Mouse (Mus musculus) retina, postnatal 1 day (tissue): Measurements from ENCODE around the gene Fez1.

ENCODE experiments used
- DNase-seq: peaks from one replicate; pipeline ENCODE4 v3.0.0-alpha.2; 2012

Gene Fez1

DNA sequence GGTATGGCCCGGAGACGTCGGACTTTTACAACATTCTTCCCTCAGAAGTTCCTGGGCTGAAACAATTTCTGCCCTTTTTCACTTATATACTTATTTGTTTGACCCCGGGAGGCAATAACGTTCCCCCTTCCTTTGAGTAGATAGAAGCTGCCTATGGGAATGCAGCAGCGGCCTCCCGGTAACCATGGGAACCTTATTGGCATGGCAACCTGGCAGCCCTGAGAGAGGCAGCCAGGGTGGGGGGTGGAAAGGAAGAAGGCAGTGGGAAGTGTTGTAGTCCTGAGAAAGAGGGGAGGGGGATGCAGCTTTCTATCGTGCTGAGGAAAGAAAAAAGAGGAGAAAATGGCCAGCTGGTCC is at the start of gene Fez1:
TSS of gene Fez1 (plus strand) at position 221 of the 357 bp plus-strand sequence.
- DNase-seq: peak; percentile 86

DNA sequence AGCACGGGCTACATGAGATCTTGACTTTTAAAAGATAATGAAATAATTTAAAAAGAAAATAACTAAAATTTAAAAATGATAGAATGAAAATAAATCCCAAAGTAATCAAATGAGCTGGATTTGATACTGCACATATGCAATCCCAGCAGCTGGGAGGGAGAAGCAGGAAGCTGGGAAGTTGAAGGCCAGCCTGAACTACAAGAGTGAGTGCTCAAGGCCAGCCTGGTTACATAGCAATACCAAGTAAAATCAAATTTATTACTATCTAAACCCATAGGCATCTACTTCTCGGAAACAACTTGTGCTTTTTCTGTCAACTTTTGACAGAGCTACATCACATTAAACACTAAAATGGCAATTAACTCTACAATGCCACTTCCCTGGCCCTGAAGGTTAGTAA is 37.7 kb upstream of the Fez1 start:
- no peak for DNase-seq

DNA sequence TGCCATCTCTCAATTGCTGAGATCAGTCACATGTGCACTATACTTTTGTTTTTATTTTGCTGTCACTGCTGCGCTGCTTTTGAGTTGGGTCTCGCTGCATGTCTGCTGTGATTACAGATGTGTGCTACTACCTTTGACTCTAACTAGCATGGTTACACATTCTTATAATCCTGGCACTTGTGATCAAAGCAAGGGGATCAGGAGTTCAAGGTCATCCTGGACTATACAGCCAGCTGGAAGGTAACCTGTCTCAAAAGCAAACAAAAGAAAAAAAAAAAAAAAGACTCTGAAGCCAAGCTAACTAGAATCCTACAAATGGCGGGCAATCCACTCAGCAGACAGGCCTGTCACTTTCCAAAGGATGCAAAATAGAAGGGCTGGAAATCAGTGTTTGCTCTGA is 29.5 kb upstream of the Fez1 start:
- no peak for DNase-seq

DNA sequence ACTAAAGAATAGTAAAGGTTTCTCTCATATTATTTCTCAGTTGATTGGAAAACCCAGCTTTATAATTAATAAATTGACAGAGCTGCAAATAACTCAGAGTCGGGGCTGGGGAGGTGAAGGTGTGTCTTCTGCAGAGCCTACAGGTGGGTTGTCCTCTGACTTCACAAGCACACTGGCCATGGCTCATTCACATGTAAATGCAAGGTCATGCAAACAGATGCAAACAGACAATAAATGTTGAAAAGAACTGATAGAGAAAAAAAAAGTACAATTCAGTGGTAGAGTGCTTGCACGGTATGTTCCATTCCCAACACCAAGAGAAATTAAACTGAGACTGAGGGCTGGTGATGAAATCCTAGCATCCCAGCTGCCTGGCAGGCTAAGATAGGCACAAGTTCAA is 27.2 kb upstream of the Fez1 start:
- no peak for DNase-seq

DNA sequence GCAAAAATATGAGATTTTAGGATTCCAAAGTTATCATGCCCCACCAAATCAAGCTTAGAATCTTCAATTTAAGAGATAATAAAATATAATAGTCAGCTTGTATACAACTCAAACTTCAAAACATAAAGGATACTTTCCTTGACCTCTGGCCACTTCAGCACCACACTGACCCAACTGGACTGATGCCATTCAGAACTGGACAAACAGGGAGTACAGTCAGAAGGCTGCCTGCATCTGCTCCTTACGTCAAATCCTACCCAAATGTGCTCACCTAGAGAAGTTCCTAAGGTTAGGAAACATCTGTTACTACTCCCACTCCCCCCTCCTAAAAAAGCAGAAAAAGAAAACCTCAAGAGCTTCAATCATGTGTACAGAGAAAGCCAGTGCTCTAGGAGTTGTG is 26.1 kb upstream of the Fez1 start:
- no peak for DNase-seq

DNA sequence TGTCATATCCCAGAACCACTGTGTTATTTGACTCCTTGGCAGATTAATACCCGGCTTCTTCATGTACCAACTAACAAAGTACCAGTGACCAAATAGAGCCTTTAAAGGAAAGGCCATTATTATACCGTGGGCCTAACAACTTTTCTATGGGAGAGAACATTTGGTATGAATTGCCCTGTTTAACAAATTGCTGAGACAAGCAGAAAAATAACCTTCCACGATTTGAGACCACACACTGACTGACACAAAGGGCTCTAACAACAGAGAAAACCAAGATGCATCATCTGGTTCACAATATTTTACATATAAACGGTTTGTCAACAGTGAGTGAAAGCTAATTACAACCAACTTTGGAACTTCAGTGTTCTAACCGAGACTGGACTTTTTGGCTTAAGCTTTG is 25.4 kb upstream of the Fez1 start:
- DNase-seq: peak; percentile 2

DNA sequence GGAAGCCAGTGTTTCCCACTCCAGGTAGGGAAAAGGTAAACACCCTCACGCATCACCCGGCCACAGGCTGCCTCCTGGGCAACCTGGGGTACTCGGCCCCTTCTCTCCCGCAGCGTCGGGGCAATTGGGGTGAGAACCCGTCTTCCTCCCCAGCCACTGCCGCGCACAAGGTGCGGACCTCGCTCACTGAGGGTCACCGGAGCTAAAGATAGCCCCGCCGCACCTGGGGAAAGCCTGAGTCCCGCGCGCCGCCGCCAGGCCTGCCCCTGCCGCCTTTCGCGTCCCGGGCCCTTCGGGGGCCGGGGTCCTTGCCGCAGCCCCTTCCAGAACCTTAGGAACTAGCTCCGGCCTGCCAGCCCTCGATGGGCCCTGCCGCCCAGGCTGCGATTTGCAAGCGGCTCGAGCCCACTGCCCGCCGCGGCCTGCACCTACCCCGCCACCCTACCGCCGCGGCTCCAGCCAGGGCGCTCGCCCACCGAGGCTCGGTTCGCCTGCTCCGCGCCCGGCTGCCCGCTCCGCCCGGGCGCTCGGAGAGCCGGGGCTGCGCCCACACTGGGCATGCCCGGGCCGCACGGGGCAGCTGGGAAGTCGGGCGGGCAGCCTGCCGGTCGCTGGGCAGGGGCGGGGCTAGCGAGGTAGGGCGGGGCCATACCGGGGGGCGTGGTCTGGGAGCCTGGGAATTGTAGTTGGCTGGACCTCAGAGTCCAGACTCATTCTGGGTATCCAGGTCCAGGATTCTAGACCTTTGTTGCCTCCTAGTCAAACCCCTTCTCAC is 24.7 kb upstream of the Fez1 start, which contains the start of gene Ei24:
TSS of gene Ei24 (minus strand) at position 613 of the 775 bp plus-strand sequence.
- DNase-seq: peak; percentile 92

DNA sequence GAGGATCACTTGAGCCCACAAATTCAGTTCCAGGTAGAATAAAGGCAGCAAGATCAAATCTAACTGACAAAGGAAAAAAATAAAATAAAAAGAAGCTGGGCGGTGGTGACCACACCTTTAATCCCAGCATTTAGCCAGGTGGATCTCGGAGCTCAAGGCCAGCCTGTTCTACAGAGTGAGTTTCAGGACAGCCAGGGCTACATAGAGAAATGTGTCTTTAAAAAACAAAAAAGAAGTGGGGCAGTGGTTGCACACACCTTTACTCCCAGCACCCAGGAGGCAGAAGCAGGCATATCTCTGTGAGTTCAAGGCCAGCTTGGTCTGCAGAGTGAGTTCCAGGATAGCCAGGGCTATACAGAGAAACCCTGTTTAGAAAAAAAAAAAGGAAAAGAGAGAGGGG is 19.7 kb upstream of the Fez1 start:
- no peak for DNase-seq

DNA sequence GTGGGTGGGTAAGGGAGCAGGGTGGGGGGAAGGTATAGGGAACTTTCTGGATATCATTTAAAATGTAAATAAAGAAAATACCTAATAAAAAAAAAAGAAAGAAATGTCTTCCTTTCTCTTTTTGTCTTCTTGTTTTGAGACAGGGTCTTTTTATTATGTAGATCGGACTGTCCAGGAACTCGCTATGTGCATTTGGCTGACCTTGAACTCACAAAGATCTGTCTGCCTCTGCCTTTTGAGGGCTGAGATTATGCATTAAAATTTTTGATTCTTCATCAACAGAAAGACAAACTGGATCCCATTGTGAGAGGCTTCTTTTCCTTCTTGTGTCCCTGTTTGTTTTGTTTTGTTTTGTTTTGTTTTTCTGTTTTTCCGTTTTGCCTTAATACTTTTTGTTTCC is 18.7 kb upstream of the Fez1 start:
- DNase-seq: no peak

DNA sequence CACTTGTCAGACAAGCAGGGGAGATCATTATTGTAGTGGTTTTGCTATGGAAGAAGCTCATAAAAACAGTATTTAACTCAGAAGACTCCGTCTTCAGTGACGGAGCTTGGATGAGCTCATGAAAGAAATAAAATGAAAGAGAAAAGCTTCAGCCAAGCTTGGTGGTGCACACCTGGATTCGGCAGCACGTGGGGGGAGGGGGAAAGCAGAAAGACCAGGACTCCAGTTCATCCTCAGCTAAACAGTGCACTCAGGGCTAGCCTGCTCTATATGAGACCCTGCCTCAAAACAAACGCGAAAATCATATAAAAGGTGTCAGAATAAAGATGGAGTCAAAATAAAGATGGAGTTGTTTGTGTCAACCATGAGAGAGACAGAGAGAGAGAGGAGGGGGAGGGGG is 18.3 kb upstream of the Fez1 start:
- DNase-seq: no peak

DNA sequence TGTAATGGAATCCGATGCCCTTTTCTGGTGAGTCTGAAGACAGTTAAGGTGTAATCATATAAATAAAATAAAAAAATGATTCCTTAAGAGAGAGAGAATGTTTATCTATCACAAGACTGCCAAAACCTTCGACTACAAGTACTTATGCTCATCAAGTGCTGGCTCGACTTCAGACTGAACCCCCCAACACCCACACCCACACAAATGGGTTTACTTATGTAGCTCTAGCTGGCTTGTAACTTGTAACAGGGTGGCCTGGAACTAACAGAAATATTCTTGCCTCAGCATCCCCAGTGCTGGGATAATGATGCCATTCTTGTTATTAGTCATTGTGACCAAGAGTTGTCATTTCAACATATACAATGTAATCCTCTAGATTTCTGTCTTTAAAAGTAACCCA is 17.7 kb upstream of the Fez1 start:
- DNase-seq: no peak

DNA sequence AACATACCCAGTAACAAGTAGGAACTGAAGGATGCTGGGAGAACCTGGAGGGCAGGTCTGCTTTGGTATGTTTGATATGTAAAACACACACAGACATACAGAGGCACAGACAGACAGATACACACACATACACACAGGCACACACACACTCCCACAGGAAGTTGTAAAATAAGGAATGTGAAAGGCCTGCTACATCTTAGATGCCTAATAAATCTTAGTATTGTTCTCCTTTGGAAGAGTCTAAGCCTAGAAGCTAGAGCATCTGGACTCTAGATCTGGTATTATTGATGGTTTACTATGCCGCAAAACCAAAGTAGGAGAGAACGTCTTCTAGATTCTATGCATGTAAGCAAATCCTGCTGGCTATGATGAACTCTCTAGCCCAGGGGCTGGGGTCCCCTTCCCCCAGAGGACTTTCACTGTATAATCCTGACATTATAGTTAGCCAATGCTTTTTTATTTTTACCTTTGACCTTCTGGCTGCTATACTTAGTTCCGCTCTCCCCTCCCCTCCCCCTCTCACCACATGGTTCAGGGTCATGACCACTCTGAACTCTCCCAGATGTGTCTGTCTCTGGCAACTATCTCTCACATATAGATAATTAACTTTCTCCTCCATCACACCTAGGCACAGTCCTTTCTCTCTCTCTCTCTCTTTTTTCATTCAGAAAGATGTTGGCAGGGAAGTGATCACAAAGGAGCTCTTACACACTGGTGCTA is 16.2 kb upstream of the Fez1 start:
- no peak for DNase-seq

DNA sequence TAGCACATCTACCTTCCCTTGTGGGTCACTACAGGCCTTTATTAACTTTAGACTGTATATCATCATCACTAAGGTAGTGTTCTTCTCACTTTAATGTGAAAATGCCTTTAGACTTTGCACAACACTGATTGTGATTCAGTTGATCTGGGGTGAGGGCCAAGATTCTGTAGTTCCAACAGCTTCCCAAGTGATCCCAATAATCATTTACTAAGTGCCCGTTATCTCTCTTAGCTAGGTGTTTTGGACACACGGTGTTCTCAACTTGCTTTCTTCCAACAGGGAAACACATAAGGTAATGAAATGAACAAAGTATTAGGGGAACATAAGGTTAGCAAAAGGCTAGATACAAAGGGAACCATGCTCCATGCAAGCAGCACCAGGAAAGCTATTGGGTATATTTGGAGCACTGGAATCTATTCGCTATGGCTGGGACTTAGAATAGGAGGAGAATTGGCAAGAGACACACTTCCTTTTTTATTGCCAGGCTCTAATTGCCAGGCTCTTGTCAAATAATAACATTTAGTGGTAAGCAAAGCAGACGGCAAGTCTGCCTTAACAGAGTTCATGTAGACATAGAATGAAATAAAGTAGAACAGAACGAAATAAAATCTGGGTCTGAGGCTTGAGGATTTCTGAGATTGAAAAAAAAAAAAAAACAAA is 13.4 kb upstream of the Fez1 start:
- DNase-seq: no peak

DNA sequence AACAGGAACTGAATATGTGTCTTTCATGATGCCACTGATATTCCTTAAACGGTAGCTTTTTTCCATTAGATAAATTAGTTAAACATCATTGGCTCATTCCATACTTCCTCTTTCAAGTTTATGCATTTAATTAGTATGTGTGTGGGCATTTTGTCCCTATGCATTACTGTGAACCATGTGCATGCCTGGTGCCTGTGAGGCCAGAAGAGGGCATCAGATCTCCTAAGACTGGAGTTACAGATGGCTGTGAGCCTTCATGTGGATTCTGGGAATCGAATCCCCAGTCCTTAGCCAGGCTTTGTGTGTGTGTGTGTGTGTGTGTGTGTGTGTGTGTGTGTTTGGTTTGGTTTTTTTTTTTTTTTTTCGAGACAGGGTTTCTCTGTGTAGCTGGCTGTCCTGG is 7.2 kb upstream of the Fez1 start:
- peak; percentile 20 for DNase-seq

DNA sequence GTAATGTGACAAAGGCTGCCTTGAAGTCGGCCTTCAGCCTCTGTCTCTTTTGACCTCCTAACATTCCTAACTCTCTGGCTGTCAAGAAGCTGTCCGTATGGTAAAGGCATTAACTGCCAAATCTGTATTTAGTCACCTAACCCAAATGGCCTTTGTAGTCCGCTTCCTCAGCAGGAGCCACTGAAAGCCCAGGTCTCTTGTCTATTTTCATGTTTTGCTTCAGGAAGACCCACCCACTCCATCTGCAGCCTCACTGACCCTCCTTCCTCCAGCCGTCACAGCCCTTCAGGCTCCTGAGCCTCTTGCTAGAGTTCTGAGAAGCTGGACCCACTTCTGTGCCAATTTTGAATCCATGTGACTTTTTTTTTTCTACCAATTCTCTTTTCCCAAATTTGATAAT is 2.8 kb upstream of the Fez1 start:
- no peak for DNase-seq

DNA sequence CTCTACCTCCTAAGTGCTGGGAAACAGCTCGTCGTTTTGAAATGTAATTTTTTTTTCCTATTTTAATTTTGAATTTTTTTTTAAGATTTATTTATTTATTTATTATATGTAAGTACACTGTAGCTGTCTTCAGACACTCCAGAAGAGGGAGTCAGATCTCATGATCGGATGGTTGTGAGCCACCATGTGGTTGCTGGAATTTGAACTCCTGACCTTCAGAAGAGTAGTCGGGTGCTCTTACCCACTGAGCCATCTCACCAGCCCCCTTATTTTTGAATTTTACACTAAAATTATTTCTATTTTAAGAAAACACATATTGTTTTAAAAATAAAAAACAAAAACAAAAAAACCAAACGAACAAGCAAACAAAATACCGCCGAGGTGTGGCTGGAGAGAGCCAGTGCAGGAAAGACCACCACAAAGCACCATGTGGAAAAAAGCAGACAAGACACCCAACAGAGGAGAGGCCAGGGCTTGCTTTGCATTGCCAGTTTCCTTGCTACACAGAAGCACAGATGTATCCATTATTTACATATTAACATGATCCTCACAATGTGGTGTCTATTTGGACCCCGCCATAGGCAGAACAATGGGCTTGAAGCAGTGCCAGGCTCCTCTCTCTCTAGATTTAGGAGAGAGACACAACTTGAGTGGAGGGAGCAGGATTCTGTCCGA is 558 bp upstream of the Fez1 start:
- peak; percentile 56 for DNase-seq

DNA sequence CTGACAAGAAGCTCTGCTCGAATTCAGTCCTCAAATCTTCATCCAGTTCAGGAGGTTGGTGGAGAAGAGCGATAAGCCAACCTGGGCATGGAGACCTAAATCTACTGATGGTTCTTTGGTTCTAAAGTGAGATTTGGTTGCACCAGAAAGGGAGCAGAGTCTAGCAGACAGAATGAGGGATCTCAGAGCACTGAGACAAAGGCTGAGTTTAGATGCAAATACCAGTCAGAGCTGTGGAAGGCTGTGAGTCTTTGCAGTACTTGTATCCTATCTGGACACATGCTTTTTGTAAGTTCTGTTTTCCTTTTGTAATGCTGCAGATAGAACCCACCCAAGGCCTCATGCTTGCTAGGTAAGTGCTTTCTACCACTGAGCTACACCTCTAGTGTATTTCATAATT is 360 bp downstream of the Fez1 start:
- no peak for DNase-seq

DNA sequence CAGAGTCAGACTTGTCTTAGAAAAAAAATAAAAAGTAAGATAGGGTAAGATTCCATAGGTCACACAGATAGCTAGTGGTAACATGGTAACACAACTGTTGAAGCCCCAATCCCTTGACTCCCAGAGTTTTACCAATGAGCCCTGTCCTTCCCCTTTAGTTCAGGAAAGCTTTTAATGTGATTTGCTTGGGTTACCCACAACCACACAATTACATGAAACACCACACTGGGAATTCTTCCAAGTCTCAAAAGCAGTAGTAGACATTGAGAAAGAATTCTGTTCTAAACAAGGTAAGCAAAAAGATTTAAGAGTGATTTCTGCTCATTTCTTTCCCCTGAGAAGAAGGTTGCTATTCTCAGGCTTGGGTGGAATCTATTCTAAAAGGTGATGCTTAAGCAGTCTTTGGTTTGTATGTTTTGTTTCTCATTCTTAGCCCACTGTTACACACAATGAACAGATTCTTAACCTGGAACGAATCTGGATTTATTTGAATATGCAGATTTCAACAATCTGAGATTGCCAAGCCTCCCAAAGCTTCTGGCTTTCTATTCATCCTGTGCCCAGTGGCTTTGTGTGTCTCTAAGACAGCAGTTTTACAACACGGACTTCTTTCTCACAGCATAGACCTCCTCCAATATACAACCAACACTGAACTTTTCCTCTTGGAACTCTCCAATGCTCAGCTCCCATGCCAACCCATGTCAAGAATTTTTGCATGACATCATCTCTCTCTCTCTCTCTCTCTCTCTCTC is 5.1 kb downstream of the Fez1 start:
- DNase-seq: no peak

DNA sequence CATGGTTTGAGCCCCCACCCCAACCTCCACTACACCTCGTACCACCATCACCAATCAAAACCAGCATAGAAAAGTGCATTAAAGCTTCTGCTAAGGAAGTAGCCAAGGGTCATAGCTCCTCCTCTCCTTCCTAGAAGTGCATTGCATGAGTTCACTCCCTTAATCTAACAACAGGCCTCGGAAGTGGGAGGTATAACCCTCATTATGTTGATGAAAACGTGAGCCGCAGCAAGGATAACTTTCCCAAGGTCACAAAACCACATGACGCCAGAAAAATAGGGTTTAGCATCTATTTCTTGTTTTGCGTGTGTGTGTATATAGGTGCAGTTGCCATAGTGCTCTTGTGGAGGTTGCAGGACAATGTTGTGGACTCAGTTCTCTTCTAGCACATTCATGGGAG is 9.7 kb downstream of the Fez1 start:
- DNase-seq: no peak

DNA sequence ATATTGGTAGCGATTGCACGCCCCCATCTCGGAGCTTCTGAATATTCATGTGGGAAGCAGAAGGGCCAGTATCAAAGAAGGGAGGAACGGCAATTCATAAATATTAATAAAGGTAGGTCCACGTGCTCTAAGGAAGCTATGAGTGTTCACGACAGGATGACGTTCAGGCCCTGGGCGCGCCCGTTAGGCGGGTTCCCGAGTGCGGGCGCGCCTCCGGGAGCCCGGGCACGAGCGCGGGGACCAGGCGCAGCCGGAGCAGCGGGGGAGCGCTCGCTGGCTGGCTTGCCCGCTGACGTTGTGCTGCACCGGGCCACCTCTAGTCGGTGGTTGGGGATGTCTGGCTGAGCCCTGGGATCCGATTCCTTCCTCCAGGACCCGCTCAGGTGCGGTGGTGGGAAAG is 10.9 kb downstream of the Fez1 start:
- DNase-seq: peak; percentile 89

DNA sequence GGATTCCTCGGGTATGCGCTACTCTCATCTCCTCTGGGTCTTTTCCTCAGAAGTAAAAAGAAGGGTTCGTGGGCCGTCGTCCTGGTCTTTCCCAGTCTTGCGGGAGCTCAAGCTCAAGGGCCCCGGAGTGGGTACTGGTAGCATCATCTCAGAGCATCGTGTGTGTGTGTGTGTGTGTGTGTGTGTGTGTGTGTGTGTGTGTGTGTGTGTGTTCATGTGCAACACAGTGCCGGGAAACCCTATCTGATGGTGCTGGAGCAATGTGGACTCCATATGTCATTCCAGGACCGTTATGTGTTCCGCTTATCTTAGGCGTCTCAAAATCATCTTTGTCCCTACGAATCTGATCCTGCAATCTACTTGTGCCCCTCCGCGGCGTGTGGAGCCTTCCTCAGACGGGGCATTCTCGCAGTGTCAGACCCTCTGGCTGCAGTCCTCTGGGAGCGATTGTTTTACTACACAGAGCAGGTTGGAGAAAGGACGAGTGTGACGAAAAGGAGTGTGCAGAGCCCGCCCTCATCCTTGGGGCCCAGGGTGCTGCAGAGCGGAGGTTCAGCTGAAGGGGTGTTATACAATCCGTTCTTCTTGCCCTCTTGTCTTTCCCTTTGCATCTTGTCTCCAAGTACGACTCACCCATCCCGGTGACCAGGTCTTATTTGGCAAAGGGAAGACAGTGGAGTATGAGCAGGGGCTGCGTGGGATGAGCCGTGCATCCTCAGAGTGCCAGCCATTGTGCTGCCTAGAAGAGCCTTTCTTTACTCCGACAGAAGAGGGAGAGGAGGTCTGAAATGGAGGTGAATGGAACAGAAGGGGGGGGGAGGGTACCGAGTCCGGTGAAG is 11.6 kb downstream of the Fez1 start:
- peak; percentile 70 for DNase-seq

DNA sequence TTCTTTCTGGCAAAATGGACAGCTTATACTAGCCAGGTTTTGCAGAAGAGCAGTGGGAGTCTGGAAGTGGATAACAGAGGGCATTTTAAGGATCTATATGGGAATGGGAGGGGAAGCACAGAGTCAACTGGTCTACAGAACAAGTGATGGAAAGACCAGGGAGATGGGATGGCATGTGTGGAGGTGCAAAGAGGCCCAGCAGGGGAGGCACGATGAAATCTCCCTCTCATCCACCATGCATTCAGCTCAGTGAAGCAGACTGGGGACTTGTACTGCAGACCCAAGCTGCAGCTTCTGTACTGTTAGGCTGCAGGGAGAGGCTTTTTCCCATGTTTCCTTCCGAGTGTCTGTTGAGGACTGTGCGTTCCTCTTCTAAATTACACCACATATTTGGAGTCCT is 12.2 kb downstream of the Fez1 start:
- DNase-seq: no peak
